Comparison of ENCODE assay signal across 8 mouse cellular contexts in genomic region chr8:86888058-86888939, GRCm38 (mm10). TPM values are rescaled to one million over a fixed set of nuclear protein-coding genes. Genes with fewer than 3 reads are reported as not detected.
A peak's percentile ranks its signal among the peaks of the same experiment; 100 is the strongest.
DNase-seq lines count a peak whose midpoint lies in the region; ATAC-seq and TF ChIP-seq lines count a peak whose summit lies in the region.
"Had no signal": no experiment of that assay in that cellular context is flagged by ENCODE, and none has a peak within 500 bp of the region (broad histone marks: within the 10 kb centered on the region; RNA-seq: fewer than 3 reads in every experiment).

No protein-coding gene starts in this region.

- H3K9ac ChIP-seq in ES-Bruce4 (ENCODE audit: low read depth, poor library complexity, severe bottlenecking) = peak overlapping the region; percentile 50
- H3K9ac ChIP-seq in forebrain, embryonic 15.5 days (replicated peaks) = no peak overlapping the region

- TF ChIP-seq POLR2A in ES-Bruce4 (IDR thresholded peaks at IDR 0.05; ENCODE audit: insufficient read depth, low read length) = peak; percentile 24

- H3K9me3 ChIP-seq in ES-Bruce4 (replicated peaks; ENCODE audit: control insufficient read depth, insufficient read depth, low read length, poor library complexity, severe bottlenecking) = no peaks in the 10 kb centered on the region
- no peaks in the 10 kb centered on the region for H3K9me3 ChIP-seq in forebrain, embryonic 15.5 days

- H3K27ac ChIP-seq in ES-Bruce4 (ENCODE audit: insufficient read depth, low read length) = peak overlapping the region; percentile 99
- H3K27ac ChIP-seq in forebrain, embryonic 15.5 days (replicated peaks) = no peak overlapping the region

- ATAC-seq in forebrain, embryonic 15.5 days (replicated peaks) = no peak
- ATAC-seq: forebrain, embryonic 16.5 days had no signal

- no peaks in the 10 kb centered on the region for H3K36me3 ChIP-seq in ES-Bruce4 (ENCODE audit: control insufficient read depth, insufficient read depth, low read length, poor library complexity, severe bottlenecking)
- no peaks in the 10 kb centered on the region for H3K36me3 ChIP-seq in forebrain, embryonic 15.5 days

- peaks cover 3% of the 10 kb centered on the region for H3K4me1 ChIP-seq in ES-Bruce4 (ENCODE audit: control insufficient read depth, insufficient read depth, low read length)
- H3K4me1 ChIP-seq in forebrain, embryonic 15.5 days = peaks cover 8% of the 10 kb centered on the region

- TF ChIP-seq CTCF in ES-Bruce4 (IDR thresholded peaks at IDR 0.05; ENCODE audit: low read depth, low read length) = peak; percentile 7

- H3K27me3 ChIP-seq in ES-Bruce4 (ENCODE audit: control insufficient read depth, insufficient read depth, low read length, poor library complexity, severe bottlenecking) = no peaks in the 10 kb centered on the region
- no peaks in the 10 kb centered on the region for H3K27me3 ChIP-seq in forebrain, embryonic 15.5 days

- intact Hi-C loops in heart, postnatal 14 days (cut with DNase I) = no loop called here

- 70% methylated on average over 11 of the region's 11 CpGs for WGBS in forebrain, embryonic 15.5 days

- TF ChIP-seq EP300 in ES-Bruce4 (IDR thresholded peaks at IDR 0.05; ENCODE audit: insufficient read depth, low read depth, low read length) = peak; percentile 99

- DNase-seq in CD4-positive, CD25-positive, alpha-beta regulatory T cell, adult 2 months (ENCODE audit: low read depth, low spot score) = peak; percentile 46
- peak; percentile 37 to 45 for DNase-seq in heart, postnatal 14 days
- peak; percentile 73 for DNase-seq in lung, postnatal 10 days
- DNase-seq in thymus, postnatal 36 days = no peak
- DNase-seq in frontal cortex, postnatal 10 days (ENCODE audit: low spot score in 2 of 2) = no peak

- peak overlapping the region; percentile 20 for H3K4me3 ChIP-seq in ES-Bruce4 (ENCODE audit: low read depth, low read length)
- H3K4me3 ChIP-seq in forebrain, embryonic 15.5 days = no peak overlapping the region

- no peak overlapping the region for H3K4me2 ChIP-seq in forebrain, embryonic 15.5 days (replicated peaks)

RNA-seq across cellular contexts. Expression of gene N4bp1, which starts 3.2 kb away (rescaled TPM):
- 80.3 and 81.5 TPM in 2 replicates for polyA plus RNA-seq in ES-Bruce4 (2011; ENCODE audit: insufficient read depth, insufficient read length, low read depth, missing spikeins)
- total RNA-seq in heart, postnatal 14 days (2021) = 10 to 100 TPM; 17.1 to 18.0 TPM
- polyA plus RNA-seq in forebrain, embryonic 15.5 days (2015; fragmentation: Nextera tagmentation; extraction: Ambion mirVana) = 10.0 and 10.9 TPM in 2 replicates

Comparison
In these comparisons a context has a peak if more than half of its experiments do, and no peak if none do; other contexts are left out.
1. DNase-seq: peak in CD4-positive, CD25-positive, alpha-beta regulatory T cell, adult 2 months (single experiment), heart, postnatal 14 days (2 of 2) and lung, postnatal 10 days (single experiment); none in thymus, postnatal 36 days (0 of 2) and frontal cortex, postnatal 10 days (0 of 2).